Mouse (Mus musculus) erythroblast, embryonic 14.5 days (primary cell): Measurements from ENCODE around the gene Flt4.
"Not testable (repeated sequence)": the region's sequence is repeated elsewhere in the genome, so short reads cannot be mapped to it uniquely, and the experiment has no call there.

Experiments
- GATA1 ChIP-seq: IDR thresholded peaks from 2 replicates; pipeline ENCODE4 v1.6.1; 2012; ENCODE audit warnings: low read length, inconsistent platforms, mixed read lengths
- TAL1 ChIP-seq: IDR thresholded peaks from 3 replicates; pipeline ENCODE4 v1.6.1; 2012; ENCODE audit warnings: low read length, inconsistent platforms, mixed read lengths

DNA sequence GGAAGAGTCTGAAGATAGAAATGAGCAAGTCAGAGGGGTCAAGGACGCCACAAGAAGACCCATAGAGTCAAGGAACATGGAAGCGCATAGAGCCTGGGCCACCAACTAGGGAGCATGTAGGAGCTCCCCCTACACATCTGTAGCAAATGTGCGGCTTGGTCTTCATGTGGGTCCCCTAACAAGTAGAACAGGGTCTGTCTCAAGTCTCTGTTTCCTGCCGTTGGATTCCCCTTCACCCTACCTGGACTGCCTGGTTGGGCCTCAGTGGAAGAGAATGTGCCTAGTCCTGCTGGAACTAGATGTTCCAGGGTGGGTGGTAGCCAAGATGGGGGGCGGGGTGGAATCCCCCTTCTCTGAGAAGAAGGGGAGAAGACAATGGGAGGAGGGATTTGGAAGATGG is 757 bp upstream of the Flt4 start:
- not testable (repeated sequence) for TF ChIP-seq GATA1, TAL1
